Mouse (Mus musculus): Measurements from ENCODE around the gene Nol3. TPM values are rescaled to one million over a fixed set of nuclear protein-coding genes. Genes with fewer than 3 reads are reported as not detected.

Gene Nol3
- polyA plus RNA-seq, 1 experiment from 2014 or later = 1.2 TPM

GRCm38 (mm10) chr8:105294776-105295175, 18.8 kb downstream of the Nol3 start:
- no peak overlapping the region for H3K9ac ChIP-seq (ENCODE audit: low read length)
- peaks cover 9% of the 10 kb centered on the region for H3K4me1 ChIP-seq (replicated peaks; ENCODE audit: control insufficient read depth, insufficient read depth)
- TF ChIP-seq EP300 (optimal IDR thresholded peaks at IDR 0.05) = no peak
- TF ChIP-seq CTCF (IDR thresholded peaks at IDR 0.05; ENCODE audit: low read depth) = no peak
- no peak overlapping the region for H3K4me2 ChIP-seq (replicated peaks; ENCODE audit: low read depth)
- H3K9me3 ChIP-seq (ENCODE audit: control insufficient read depth, low read length) = no peaks in the 10 kb centered on the region
- WGBS = 63% methylated on average over 9 of the region's 9 CpGs
- no peak for DNase-seq (ENCODE audit: low spot score)
- no peak overlapping the region for H3K4me3 ChIP-seq (ENCODE audit: low read depth, low read length)
- no peak overlapping the region for H3K27ac ChIP-seq (replicated peaks)
- no peaks in the 10 kb centered on the region for H3K27me3 ChIP-seq (ENCODE audit: control insufficient read depth, insufficient read depth, low read length)
- no peak for ATAC-seq (ENCODE audit: low FRiP score, low TSS enrichment)
- peaks cover 3% of the 10 kb centered on the region; the same call in 1 of the 2 replicates for H3K36me3 ChIP-seq (ENCODE audit: control insufficient read depth, insufficient read depth, low read length)

DNA sequence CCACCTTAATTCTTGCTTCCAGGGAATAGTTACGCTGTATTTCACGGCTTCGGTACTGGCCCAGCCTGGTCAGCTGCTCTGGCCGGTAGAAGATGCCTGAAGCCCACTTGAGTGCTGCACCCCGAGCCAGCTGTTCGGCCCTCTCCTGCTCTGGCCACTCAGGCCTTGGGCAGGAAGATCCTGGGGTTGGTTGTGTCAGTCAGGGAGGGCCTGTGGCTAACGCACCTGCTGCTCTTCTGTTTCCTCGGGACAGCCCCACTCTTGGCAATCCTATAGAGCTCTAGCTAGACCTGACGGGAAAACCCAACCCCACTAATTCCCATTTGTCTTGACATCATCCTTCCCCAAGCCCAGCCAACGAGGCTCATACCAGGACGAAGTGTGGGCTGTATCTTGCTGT, 19.3 kb downstream of the Nol3 start:
- DNase-seq (ENCODE audit: low spot score) (no peak), ATAC-seq (ENCODE audit: low FRiP score, low TSS enrichment) (no peak)
- H3K4me3 ChIP-seq (ENCODE audit: low read depth, low read length) = no peak overlapping the region
- H3K9ac ChIP-seq (ENCODE audit: low read length) = no peak overlapping the region
- no peaks in the 10 kb centered on the region for H3K9me3 ChIP-seq (ENCODE audit: control insufficient read depth, low read length)
- H3K36me3 ChIP-seq (ENCODE audit: control insufficient read depth, insufficient read depth, low read length) = peaks cover 5% of the 10 kb centered on the region; the same call in 1 of the 2 replicates
- no peak overlapping the region for H3K27ac ChIP-seq (replicated peaks)
- TF ChIP-seq CTCF (IDR thresholded peaks at IDR 0.05; ENCODE audit: low read depth) (no peak), EP300 (optimal IDR thresholded peaks at IDR 0.05) (no peak)
- no peaks in the 10 kb centered on the region for H3K27me3 ChIP-seq (ENCODE audit: control insufficient read depth, insufficient read depth, low read length)
- H3K4me1 ChIP-seq (replicated peaks; ENCODE audit: control insufficient read depth, insufficient read depth) = peaks cover 5% of the 10 kb centered on the region; the same call in 1 of the 2 replicates
- WGBS = 66% methylated on average over 11 of the region's 11 CpGs
- H3K4me2 ChIP-seq (replicated peaks; ENCODE audit: low read depth) = no peak overlapping the region

DNA sequence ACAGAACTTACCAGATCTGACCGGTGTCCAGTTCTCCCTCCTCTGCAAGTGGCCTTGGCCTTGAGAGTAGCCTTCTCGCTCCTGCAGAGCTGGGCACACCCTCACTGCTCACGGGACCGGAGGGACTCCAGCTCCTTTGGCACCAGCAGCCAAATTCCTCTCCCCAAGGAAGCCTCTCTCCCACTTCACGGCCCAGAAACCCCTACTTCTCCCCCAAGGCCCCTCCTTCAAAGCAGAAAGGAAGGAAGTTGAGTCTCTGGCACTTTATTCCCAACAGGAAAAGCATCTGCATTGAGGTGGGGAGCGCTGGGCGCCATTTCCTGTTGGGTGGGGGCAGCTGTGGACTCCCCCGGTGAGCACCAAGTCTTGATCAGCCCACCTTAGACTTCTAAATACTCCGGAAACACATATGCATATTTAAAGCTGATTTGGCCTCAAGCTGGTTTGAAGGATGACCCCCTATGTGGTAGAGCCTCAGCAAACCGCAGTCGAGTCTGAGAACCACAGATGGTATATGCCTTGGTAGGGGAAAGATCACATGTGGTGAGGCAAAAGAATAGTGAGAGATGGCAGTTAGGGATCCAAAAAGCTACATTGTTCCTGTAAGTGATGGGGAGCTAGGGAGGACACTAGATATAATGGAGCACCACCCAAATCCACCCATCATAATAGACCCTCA, 20.1 kb downstream of the Nol3 start, which contains the start of gene Exoc3l:
TSS of gene Exoc3l (minus strand) at position 207 of the 679 bp plus-strand sequence.
- WGBS = 57% methylated on average over 11 of the region's 11 CpGs
- Histone ChIP-seq H3K4me2 (replicated peaks; ENCODE audit: low read depth) (peak within 1 kb of the TSS; percentile 86; the same call in 1 of the 2 replicates), H3K9ac (ENCODE audit: low read length) (no peak within 1 kb of the TSS), H3K27ac (replicated peaks) (no peak within 1 kb of the TSS), H3K4me1 (replicated peaks; ENCODE audit: control insufficient read depth, insufficient read depth) (peaks cover 5% of the 10 kb centered on the region; the same call in 1 of the 2 replicates), H3K36me3 (ENCODE audit: control insufficient read depth, insufficient read depth, low read length) (peaks cover 6% of the 10 kb centered on the region; the same call in 1 of the 2 replicates), H3K4me3 (ENCODE audit: low read depth, low read length) (no peak within 1 kb of the TSS; the same call in 1 of the 2 replicates), H3K9me3 (ENCODE audit: control insufficient read depth, low read length) (no peaks in the 10 kb centered on the region), H3K27me3 (ENCODE audit: control insufficient read depth, insufficient read depth, low read length) (no peaks in the 10 kb centered on the region)
- TF ChIP-seq EP300 (optimal IDR thresholded peaks at IDR 0.05) (no peak), CTCF (IDR thresholded peaks at IDR 0.05; ENCODE audit: low read depth) (no peak)
- DNase-seq (ENCODE audit: low spot score) (no peak), ATAC-seq (ENCODE audit: low FRiP score, low TSS enrichment) (no peak)

GRCm38 (mm10) chr8:105297511-105298192, 21.7 kb downstream of the Nol3 start, which contains the start of gene E2f4:
Gene E2f4 (plus strand): TSS chr8:105297663.
- H3K9ac ChIP-seq (ENCODE audit: low read length) = peak within 1 kb of the TSS; percentile 94
- peak within 1 kb of the TSS; percentile 86 for H3K4me2 ChIP-seq (replicated peaks; ENCODE audit: low read depth)
- no peaks in the 10 kb centered on the region for H3K27me3 ChIP-seq (ENCODE audit: control insufficient read depth, insufficient read depth, low read length)
- ATAC-seq (ENCODE audit: low FRiP score, low TSS enrichment) (peak; percentile 92), DNase-seq (ENCODE audit: low spot score) (peak; percentile 95)
- H3K36me3 ChIP-seq (ENCODE audit: control insufficient read depth, insufficient read depth, low read length) = peaks cover 13% of the 10 kb centered on the region
- TF ChIP-seq EP300 (optimal IDR thresholded peaks at IDR 0.05) = no peak
- TF ChIP-seq CTCF (IDR thresholded peaks at IDR 0.05; ENCODE audit: low read depth) = no peak
- no peaks in the 10 kb centered on the region for H3K9me3 ChIP-seq (ENCODE audit: control insufficient read depth, low read length)
- WGBS = 1% methylated on average over 53 of the region's 58 CpGs
- H3K4me1 ChIP-seq (replicated peaks; ENCODE audit: control insufficient read depth, insufficient read depth) = peaks cover 5% of the 10 kb centered on the region; the same call in 1 of the 2 replicates
- H3K27ac ChIP-seq (replicated peaks) = peak within 1 kb of the TSS; percentile 83
- H3K4me3 ChIP-seq (ENCODE audit: low read depth, low read length) = peak within 1 kb of the TSS; percentile 94

GRCm38 (mm10) chr8:105298351-105299252, 22.7 kb downstream of the Nol3 start:
- DNase-seq (ENCODE audit: low spot score) (no peak), ATAC-seq (ENCODE audit: low FRiP score, low TSS enrichment) (no peak)
- Histone ChIP-seq H3K9ac (ENCODE audit: low read length) (peak overlapping the region; percentile 94), H3K4me1 (replicated peaks; ENCODE audit: control insufficient read depth, insufficient read depth) (peaks cover 5% of the 10 kb centered on the region; the same call in 1 of the 2 replicates), H3K27ac (replicated peaks) (0 out of 2 replicates have a peak overlapping the region, but pooled peaks have one; percentile 4), H3K4me2 (replicated peaks; ENCODE audit: low read depth) (peak overlapping the region; percentile 86), H3K27me3 (ENCODE audit: control insufficient read depth, insufficient read depth, low read length) (no peaks in the 10 kb centered on the region), H3K9me3 (ENCODE audit: control insufficient read depth, low read length) (no peaks in the 10 kb centered on the region), H3K4me3 (ENCODE audit: low read depth, low read length) (peak overlapping the region; percentile 94), H3K36me3 (ENCODE audit: control insufficient read depth, insufficient read depth, low read length) (peaks cover 17% of the 10 kb centered on the region)
- WGBS = 53% methylated on average over 18 of the region's 18 CpGs
- TF ChIP-seq CTCF (IDR thresholded peaks at IDR 0.05; ENCODE audit: low read depth) (no peak), EP300 (optimal IDR thresholded peaks at IDR 0.05) (no peak)

Data from stomach, postnatal 0 days (tissue).